Mouse (Mus musculus): ENCODE measurements around the gene Slc22a14. TPM values are rescaled to one million over a fixed set of nuclear protein-coding genes. Genes with fewer than 3 reads are reported as not detected.

Slc22a14 gene
- total and polyA plus RNA-seq, 3 experiments = not detected

GRCm38 (mm10) chr9:119330186-119330963 is 35.0 kb downstream of the Slc22a14 start:
- Histone ChIP-seq H3K9ac (ENCODE audit: control insufficient read depth, low read depth, low read length, poor library complexity, severe bottlenecking) (no peak overlapping the region), H3K4me3 (ENCODE audit: control insufficient read depth in 1 of 2, insufficient read depth in 1 of 2, low read depth in 2 of 2, low read length in 2 of 2) (no peak overlapping the region), H3K27ac (ENCODE audit: control insufficient read depth, low read depth, low read length) (no peak overlapping the region), H3K79me2 (ENCODE audit: control insufficient read depth, insufficient read depth, low read length, poor library complexity) (no peaks in the 10 kb centered on the region), H3K36me3 (ENCODE audit: control insufficient read depth in 1 of 2, insufficient read depth in 2 of 2, low read length in 2 of 2) (peaks cover 0 to 23% of the 10 kb centered on the region in 2 experiments; a peak in 2 of 4 replicates), H3K4me1 (ENCODE audit: control insufficient read depth in 1 of 2, insufficient read depth in 2 of 2, low read length in 2 of 2) (peaks cover 13 to 36% of the 10 kb centered on the region in 2 experiments), H3K27me3 (ENCODE audit: control insufficient read depth in 1 of 2, insufficient read depth in 2 of 2, low read length in 2 of 2) (no peaks in the 10 kb centered on the region), H3K9me3 (replicated peaks; ENCODE audit: insufficient read depth, low read length) (no peaks in the 10 kb centered on the region)
- no peak for DNase-seq (ENCODE audit: low read depth, low spot score)
- TF ChIP-seq UBTF (IDR thresholded peaks at IDR 0.05; ENCODE audit: borderline replicate concordance, insufficient read depth, low read depth, low read length) (no peak), MXI1 (IDR thresholded peaks at IDR 0.05; ENCODE audit: low read depth, low read length) (no peak), E2F4 (IDR thresholded peaks at IDR 0.05; ENCODE audit: borderline replicate concordance, low read depth, low read length) (no peak), MAZ (IDR thresholded peaks at IDR 0.05; ENCODE audit: low read depth, low read length) (no peak)

- peaks cover 0 to 23% of the 10 kb centered on the region in 2 experiments; a peak in 2 of 4 replicates for H3K36me3 ChIP-seq (ENCODE audit: control insufficient read depth in 1 of 2, insufficient read depth in 2 of 2, low read length in 2 of 2)
- H3K27me3 ChIP-seq (ENCODE audit: control insufficient read depth in 1 of 2, insufficient read depth in 2 of 2, low read length in 2 of 2) = no peaks in the 10 kb centered on the region
- peak; percentile 86 for DNase-seq (ENCODE audit: low read depth, low spot score)
- peak overlapping the region; percentile 46; the same call in 1 of the 2 replicates for H3K27ac ChIP-seq (ENCODE audit: control insufficient read depth, low read depth, low read length)
- no peaks in the 10 kb centered on the region for H3K9me3 ChIP-seq (replicated peaks; ENCODE audit: insufficient read depth, low read length)
- H3K9ac ChIP-seq (ENCODE audit: control insufficient read depth, low read depth, low read length, poor library complexity, severe bottlenecking) = no peak overlapping the region
- H3K4me3 ChIP-seq (ENCODE audit: control insufficient read depth in 1 of 2, insufficient read depth in 1 of 2, low read depth in 2 of 2, low read length in 2 of 2) = no peak overlapping the region
- H3K79me2 ChIP-seq (ENCODE audit: control insufficient read depth, insufficient read depth, low read length, poor library complexity) = no peaks in the 10 kb centered on the region
- peaks cover 15 to 26% of the 10 kb centered on the region in 2 experiments for H3K4me1 ChIP-seq (ENCODE audit: control insufficient read depth in 1 of 2, insufficient read depth in 2 of 2, low read length in 2 of 2)
- TF ChIP-seq MYC (IDR thresholded peaks at IDR 0.05; ENCODE audit: low read depth, low read length) (peak; percentile 89), RAD21 (IDR thresholded peaks at IDR 0.05; ENCODE audit: low read depth, low read length) (no peak), EP300 (IDR thresholded peaks at IDR 0.05; ENCODE audit: low read depth in 1 of 2, low read length in 2 of 2) (peak; percentile 84 to 86), ZMIZ1 (IDR thresholded peaks at IDR 0.05; ENCODE audit: low read depth, low read length) (no peak), UBTF (IDR thresholded peaks at IDR 0.05; ENCODE audit: borderline replicate concordance, insufficient read depth, low read depth, low read length) (no peak), POLR2AphosphoS5 (IDR thresholded peaks at IDR 0.05; ENCODE audit: borderline replicate concordance, low read depth, low read length) (no peak), NRF1 (IDR thresholded peaks at IDR 0.05; ENCODE audit: insufficient read depth, low read depth, low read length, poor library complexity, severe bottlenecking) (no peak), ELF1 (IDR thresholded peaks at IDR 0.05; ENCODE audit: low read depth, low read length) (peak; percentile 29; the same call in 1 of the 2 replicates), MAZ (IDR thresholded peaks at IDR 0.05; ENCODE audit: low read depth, low read length) (peak; percentile 47; the same call in 1 of the 2 replicates), CHD1 (IDR thresholded peaks at IDR 0.05; ENCODE audit: low read depth, low read length) (no peak), SIN3A (IDR thresholded peaks at IDR 0.05; ENCODE audit: low read length) (peak; percentile 93), ETS1 (IDR thresholded peaks at IDR 0.05; ENCODE audit: low read depth, low read length) (peak; percentile 96), TCF12 (IDR thresholded peaks at IDR 0.05; ENCODE audit: low read depth, low read length) (peak; percentile 82), MYB (IDR thresholded peaks at IDR 0.05; ENCODE audit: low read depth, low read length) (no peak), HCFC1 (IDR thresholded peaks at IDR 0.05; ENCODE audit: low read depth, low read length) (0 out of 2 replicates have a peak, but pooled peaks have one; percentile 52), GABPA (IDR thresholded peaks at IDR 0.05; ENCODE audit: low read depth, low read length) (no peak), BHLHE40 (IDR thresholded peaks at IDR 0.05; ENCODE audit: borderline replicate concordance, low read depth, low read length) (peak; percentile 93), TBP (IDR thresholded peaks at IDR 0.05; ENCODE audit: low read depth, low read length) (no peak), MAX (IDR thresholded peaks at IDR 0.05; ENCODE audit: low read length) (peak; percentile 66; the same call in 1 of the 2 replicates), E2F4 (IDR thresholded peaks at IDR 0.05; ENCODE audit: borderline replicate concordance, low read depth, low read length) (no peak), CTCF (IDR thresholded peaks at IDR 0.05 in 2 of 3, conservative IDR thresholded peaks at IDR 0.05 in 1 of 3; ENCODE audit: control insufficient read depth in 1 of 3, insufficient read depth in 1 of 3, low read depth in 2 of 3, low read length in 3 of 3, poor library complexity in 1 of 3, severe bottlenecking in 1 of 3) (no peak), KAT2A (conservative IDR thresholded peaks at IDR 0.05; ENCODE audit: low read depth, low read length) (no peak), POLR2A (IDR thresholded peaks at IDR 0.05; ENCODE audit: control insufficient read depth in 1 of 2, insufficient read depth in 1 of 2, low read depth in 1 of 2, low read length in 2 of 2, poor library complexity in 1 of 2) (no peak), ZNF384 (IDR thresholded peaks at IDR 0.05; ENCODE audit: low read depth, low read length) (0 out of 2 replicates have a peak, but pooled peaks have one; percentile 11), TAL1 (IDR thresholded peaks at IDR 0.05; ENCODE audit: low read length) (peak; percentile 82), ZKSCAN1 (IDR thresholded peaks at IDR 0.05; ENCODE audit: low read depth, low read length) (no peak), POLR2AphosphoS2 (IDR thresholded peaks at IDR 0.05; ENCODE audit: low read length) (no peak), GATA1 (IDR thresholded peaks at IDR 0.05; ENCODE audit: low read depth, low read length) (peak; percentile 87)
Observed at GRCm38 (mm10) chr9:119328488-119328887, 36.9 kb downstream of the Slc22a14 start.
